Mouse (Mus musculus) activated CD4-positive, CD25-positive, alpha-beta regulatory T cell, adult 4 months (primary cell): Measurements from ENCODE around the gene Grn. TPM values are rescaled to one million over a fixed set of nuclear protein-coding genes. Genes with fewer than 3 reads are reported as not detected.

ENCODE experiments used
- ATAC-seq: one replicate; pipeline ENCODE4 v1.8.0; 2017
- polyA plus RNA-seq, 2 experiments: library from polyadenylated mRNA; unstranded; fragments of 100-300 nt; shearing (Covaris generic); gene quantifications; one replicate each; pipeline ENCODE4 v1.2.1; 2017

The Grn gene
- polyA plus RNA-seq, 2 experiments from 2014 or later: 23.7 to 30.3 TPM

DNA sequence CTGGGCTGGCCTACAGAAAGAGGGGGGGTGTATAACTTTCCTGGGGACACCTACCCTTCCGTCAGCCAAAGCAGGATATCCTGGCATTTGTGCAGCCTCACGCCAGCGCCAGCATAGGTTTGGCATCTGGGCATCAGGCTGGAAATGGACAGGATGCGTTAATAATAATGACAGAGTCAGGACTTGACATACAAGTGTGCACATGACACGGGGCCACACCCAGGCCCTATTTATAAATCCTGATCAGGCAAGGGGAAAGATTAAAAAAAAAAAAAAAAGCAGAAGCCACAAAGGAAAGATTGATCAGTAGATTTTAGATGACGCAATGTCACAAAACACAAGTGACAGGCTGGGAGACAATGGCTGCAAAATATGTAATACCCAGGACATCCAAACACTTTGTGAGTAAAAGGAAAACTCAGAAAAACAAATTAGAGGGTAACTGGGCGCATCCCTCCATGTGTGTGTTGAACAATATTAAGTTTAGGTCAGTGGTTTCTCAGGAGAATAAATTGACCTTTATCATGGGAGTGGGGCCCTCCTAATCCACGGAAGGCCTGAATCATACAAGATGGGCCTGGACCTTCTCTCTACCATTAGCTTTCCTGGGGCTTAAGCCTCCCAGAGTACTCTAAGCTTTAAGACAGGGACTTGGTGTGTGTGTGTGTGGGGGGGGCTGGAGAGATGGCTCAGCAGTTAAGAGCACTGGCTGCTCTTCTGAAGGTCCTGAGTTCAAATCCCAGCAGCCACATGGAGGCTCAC, 4.4 kb upstream of the Grn start:
- ATAC-seq: no peak

DNA sequence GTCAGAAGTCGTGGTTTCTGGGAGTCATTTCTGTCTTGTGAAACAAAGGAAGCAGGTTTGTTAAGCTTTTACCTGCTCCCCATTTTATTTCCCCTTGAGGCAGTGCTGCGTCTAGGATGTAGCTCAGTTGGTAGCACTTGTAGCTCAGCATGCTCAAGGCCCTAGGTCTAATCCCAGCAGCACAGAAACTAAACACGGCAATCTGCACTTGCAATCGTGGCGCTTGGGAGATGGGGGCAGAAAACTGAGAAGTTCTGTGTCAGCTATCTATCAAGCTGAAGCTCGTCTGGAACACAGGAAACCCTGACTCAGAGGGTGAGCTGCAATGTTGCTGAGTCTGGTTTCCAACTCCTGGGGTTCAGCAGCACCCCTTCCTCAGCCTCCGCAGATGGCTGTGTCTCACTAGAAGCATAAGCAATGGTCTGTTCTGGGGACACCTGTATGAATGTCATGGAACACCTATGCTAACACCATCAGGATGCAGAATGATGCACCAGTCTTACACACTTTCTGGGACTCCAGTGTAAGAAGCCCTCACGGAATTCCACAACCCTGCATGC, 1.1 kb upstream of the Grn start:
- ATAC-seq: no peak

GRCm38 (mm10) chr11:102429551-102429950, 564 bp upstream of the Grn start:
- no peak for ATAC-seq

- peak; percentile 45 for ATAC-seq
These were observed 1.0 kb downstream of the Grn start for GRCm38 (mm10) chr11:102431018-102431645.

DNA sequence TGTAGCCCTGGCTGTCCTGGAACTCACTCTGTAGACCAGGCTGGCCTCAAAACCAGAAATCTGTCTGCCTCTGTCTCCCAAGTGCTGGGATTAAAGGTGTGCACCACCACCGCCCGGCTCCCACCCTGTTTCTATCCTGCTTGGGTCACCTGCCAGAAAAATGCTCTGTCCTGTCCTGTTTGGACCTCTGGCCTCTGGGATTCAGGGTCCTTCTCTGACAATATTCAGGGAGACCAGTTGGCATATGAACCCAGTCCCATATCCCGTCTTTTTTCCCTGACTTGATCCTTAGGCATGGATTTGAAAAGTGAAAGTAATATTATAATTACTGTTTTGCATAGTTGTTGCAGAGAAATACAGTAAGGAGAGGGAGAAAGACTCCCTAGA, 1.6 kb downstream of the Grn start:
- ATAC-seq: no peak

DNA sequence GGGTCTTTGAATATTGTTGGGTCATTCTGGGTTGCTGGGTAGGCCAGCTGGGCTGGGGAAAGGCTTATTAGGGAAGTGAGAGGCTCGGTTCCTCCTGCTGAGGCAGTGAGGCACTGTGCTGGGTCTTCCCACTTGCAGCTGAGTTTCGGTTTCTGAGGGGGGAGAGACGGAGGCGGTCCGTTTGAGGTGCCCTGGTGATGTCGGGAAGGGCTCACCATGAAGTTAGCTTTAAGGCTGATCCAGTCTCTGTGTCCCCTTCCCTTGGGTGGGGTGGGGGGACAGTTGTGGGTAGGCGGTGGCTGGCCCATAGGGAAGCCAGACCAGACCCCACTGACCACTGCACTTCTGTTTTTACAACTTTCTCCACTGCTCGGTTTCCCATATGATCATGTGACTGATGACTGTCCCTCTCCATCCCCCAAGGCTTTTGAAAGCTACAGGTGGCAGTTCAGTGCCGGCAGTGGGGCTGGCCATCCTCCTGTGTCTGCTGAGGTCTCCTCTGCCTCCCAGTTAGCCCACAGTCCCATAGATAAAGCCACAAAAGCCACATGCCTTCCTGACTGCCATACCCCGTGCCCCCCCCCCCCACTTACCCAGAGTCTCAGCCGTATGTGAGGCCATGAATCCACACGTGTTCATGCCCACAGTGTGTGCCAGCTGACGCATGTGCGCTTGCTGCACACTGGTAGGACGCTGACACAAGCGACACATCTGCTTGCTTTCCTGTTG, 2.2 kb downstream of the Grn start:
- peak; percentile 26 for ATAC-seq

DNA sequence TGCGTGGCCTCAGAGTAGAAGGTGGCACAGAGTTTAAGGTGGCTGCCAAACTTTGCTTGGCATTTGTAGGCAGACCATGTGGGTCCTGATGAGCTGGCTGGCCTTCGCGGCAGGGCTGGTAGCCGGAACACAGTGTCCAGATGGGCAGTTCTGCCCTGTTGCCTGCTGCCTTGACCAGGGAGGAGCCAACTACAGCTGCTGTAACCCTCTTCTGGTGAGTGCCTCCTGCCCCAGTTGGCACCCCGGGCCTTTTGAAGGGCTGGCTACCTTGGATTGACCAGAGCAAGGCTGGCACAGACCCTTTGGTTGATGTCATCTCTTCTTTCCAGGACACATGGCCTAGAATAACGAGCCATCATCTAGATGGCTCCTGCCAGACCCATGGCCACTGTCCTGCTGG, 2.8 kb downstream of the Grn start:
- ATAC-seq: no peak

DNA sequence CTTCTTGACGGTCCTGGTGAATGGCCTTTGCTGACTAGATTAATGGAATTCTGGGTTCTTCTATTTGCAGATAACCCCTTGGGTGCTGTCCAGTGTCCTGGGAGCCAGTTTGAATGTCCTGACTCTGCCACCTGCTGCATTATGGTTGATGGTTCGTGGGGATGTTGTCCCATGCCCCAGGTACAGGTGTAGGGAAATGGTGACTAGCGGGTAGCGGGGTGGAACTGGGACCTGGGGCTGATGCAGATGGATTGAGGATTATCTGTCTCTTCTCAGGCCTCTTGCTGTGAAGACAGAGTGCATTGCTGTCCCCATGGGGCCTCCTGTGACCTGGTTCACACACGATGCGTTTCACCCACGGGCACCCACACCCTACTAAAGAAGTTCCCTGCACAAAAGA, 3.8 kb downstream of the Grn start:
- no peak for ATAC-seq

DNA sequence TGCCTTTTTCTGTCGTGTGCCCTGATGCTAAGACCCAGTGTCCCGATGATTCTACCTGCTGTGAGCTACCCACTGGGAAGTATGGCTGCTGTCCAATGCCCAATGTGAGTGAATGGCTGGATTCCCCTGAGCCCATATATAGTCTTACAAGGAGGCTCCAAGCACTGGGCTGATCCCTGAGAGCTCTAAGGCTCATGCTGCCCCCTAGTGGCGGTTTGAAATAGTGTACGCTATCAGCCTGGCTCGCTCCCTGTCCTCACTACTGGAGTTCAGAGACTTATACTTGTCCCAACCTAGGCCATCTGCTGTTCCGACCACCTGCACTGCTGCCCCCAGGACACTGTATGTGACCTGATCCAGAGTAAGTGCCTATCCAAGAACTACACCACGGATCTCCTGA, 4.3 kb downstream of the Grn start:
- peak; percentile 38 for ATAC-seq

GRCm38 (mm10) chr11:102434816-102435705, 4.9 kb downstream of the Grn start:
- ATAC-seq: no peak

DNA sequence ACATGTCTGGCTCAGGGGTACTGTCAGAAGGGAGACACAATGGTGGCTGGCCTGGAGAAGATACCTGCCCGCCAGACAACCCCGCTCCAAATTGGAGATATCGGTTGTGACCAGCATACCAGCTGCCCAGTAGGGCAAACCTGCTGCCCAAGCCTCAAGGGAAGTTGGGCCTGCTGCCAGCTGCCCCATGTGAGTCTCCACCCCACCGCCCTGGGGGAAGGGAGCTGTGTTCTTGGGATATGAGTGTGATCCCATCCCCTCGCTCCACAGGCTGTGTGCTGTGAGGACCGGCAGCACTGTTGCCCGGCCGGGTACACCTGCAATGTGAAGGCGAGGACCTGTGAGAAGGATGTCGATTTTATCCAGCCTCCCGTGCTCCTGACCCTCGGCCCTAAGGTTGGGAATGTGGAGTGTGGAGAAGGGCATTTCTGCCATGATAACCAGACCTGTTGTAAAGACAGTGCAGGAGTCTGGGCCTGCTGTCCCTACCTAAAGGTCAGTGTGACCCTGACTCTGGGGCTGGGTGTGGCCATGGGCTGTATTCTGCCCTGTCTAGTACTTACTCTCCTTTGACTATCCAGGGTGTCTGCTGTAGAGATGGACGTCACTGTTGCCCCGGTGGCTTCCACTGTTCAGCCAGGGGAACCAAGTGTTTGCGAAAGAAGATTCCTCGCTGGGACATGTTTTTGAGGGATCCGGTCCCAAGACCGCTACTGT, 5.8 kb downstream of the Grn start:
- no peak for ATAC-seq

GRCm38 (mm10) chr11:102436471-102436790, 6.3 kb downstream of the Grn start:
- ATAC-seq: no peak

DNA sequence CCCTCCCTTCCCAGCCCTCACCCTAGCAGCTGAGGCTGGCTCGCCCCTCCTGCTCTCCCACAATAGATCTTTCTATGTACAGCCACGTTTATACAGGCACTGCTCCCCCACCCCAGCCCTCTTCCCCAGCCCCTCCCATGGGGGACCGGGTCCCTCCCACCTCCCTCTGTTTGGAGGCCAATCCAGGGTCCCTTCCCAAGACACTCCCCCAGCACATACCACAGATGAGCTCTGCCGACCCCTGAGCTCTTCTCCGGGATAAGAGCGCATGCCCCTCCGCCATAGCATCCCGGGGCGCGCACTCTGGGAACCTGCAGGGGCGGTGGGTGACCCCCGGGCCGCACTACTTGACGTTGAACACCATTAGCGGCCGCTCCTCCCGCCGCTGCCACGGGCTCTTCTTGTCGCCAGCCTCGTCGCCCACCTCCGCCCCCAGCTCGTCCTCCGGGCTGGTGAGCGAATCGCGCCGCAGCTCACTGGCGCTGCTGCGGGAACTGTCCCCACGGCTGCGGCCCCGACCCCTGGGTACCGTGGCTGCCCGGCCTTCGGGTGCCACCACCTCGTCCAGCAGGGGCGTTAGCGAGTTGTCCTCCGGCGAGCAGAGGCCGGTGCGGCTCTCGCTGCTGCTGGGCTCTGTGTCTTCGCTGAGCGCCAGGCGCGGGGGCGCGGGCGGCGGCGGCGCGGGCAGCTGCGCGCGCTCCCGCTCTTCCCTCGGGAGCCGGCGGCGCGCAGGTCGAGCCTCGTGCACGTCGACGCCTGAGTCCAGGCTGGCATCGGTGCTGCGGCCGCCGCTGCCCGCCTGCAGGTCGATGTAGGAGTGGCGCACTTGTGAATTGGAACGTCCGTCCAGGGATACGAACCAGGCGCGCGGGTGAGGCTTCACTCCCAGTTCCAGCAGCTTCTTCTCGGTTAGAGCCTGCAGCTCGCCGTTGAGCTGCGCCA, 7.3 kb downstream of the Grn start:
- no peak for ATAC-seq

GRCm38 (mm10) chr11:102438212-102439092, 8.3 kb downstream of the Grn start:
- no peak for ATAC-seq

DNA sequence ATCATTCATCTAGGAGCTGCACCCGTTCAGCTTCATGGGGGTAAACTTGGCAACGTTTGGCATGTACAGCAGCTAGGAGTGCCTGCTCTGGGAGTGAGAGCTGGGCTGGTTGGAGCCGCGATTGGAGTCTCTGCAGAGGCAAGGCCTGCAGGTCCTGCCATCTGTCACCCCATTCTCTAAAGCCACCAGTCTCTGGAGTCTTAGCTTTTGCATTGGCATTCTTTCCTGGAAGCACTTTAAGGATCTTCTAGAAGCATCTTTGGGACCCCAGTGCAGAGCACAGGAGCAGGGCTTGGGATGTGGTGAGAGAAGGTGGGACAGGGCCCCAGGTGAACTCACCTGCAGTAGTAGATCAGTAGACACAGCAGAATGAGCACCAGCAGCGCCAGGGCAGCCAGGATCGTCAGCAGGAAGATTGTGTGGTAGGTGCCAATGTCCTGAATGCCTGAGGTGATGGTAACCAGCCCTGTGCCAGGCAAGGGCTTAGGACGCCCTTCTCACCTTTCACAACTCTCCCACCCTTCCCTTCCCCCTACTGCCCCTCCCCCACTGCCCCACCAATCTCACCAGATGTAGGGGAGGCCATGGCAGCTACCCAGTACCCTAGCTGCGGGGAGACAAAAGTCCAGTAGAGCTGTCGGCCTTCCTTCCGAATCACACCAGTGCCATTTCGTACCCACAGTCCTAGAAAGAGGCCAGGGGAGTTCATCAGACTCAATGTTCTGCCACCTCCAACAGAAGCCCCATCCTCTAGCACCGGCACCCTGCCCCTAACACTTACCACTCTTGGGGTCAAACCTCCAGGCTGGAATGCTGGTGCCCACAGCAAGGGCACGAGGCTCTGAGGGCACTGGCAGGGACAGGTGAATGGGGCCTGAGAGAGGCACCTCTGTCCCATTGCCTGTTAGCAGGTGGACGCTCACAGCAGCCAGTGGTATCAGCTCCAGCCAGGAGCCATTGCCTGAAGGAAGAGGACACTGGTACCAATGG, 9.3 kb downstream of the Grn start:
- ATAC-seq: no peak

GRCm38 (mm10) chr11:102440255-102440654, 10.1 kb downstream of the Grn start:
- no peak for ATAC-seq

DNA sequence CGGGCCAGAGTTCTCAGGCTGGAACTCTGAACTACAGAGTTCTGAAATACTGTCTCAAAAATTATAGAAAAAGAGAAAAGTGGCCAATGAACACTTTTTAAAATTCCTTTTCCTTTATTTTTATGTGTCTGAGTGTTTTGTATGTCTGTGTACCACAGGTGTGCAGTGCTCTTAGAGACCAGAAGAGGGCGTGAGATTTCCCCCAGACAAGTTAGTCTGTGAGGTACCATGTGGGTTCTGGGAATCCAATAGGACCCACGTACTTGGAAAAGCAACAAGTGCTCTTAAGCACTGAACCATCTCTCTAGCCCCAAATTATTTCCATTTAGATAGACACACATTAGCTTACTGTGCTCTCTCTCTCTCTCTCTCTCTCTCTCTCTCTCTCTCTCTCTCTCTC, 11.3 kb downstream of the Grn start:
- no peak for ATAC-seq

DNA sequence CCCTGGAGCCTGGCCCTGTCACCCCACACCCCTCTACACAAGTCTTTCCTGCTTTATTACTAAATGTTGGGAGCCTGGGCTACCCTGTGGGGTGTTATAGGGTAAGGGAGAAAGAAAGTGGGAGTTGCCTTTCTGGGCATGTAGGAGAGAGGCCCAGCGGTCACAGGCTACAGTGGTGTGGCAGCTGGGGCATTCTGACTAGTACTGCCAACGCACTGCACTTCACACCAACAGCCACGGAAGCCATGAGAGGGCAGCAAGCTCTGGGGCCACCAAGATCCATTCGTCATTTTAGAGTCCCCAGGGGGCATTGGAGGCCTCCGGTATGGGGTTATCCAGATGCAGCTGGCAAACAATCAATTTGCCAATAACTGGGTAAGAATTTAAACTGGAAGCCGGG, 12.0 kb downstream of the Grn start:
- no peak for ATAC-seq
